In genomic region chr11:117161574-117161973, GRCm38 (mm10) we compare ENCODE assay signal across 26 mouse cellular contexts. TPM values are rescaled to one million over a fixed set of nuclear protein-coding genes. Genes with fewer than 3 reads are reported as not detected.
DNase-seq lines count a peak whose midpoint lies in the region; ATAC-seq lines count a peak whose summit lies in the region.
"Had no signal": no experiment of that assay in that cellular context is flagged by ENCODE, and none has a peak within 500 bp of the region (broad histone marks: within the 10 kb centered on the region; RNA-seq: fewer than 3 reads in every experiment).

No protein-coding gene starts in this region.

- H3K27me3 ChIP-seq in hindbrain, embryonic 10.5 days (ENCODE audit: insufficient read depth, poor library complexity, severe bottlenecking), result no peaks in the 10 kb centered on the region
- no peaks in the 10 kb centered on the region for H3K27me3 ChIP-seq in hindbrain, embryonic 11.5 days (ENCODE audit: control insufficient read depth, insufficient read depth, low read length)
- H3K27me3 ChIP-seq in embryonic facial prominence, embryonic 10.5 days (replicated peaks; ENCODE audit: low read depth, poor library complexity, severe bottlenecking), result peaks cover 7% of the 10 kb centered on the region; the same call in 1 of the 2 replicates
- H3K27me3 ChIP-seq: embryonic facial prominence, embryonic 13.5 days; forebrain, embryonic 13.5 days; hindbrain, embryonic 15.5 days had no signal

- WGBS in hindbrain, embryonic 10.5 days, result 78% methylated on average over 8 of the region's 8 CpGs
- WGBS in hindbrain, embryonic 11.5 days, result 77% methylated on average over 8 of the region's 8 CpGs
- 77% methylated on average over 8 of the region's 8 CpGs for WGBS in embryonic facial prominence, embryonic 10.5 days

- DNase-seq in cerebellum, adult 9-11 months, result peak; percentile 42
- no peak for DNase-seq in cerebellum, postnatal 4 days (ENCODE audit: low spot score in 2 of 2)
- DNase-seq in hindbrain, embryonic 10.5 days (ENCODE audit: low spot score), result no peak
- no peak for DNase-seq in hindbrain, embryonic 11.5 days (ENCODE audit: low spot score)
- DNase-seq in A20 (ENCODE audit: low read depth, low spot score), result peak; percentile 10
- no peak for DNase-seq in embryonic facial prominence, embryonic 10.5 days (ENCODE audit: low spot score)
- no peak for DNase-seq in right cerebral cortex, postnatal 25 days
- DNase-seq: adrenal gland, adult 2 months; adrenal gland, postnatal 25 days; cerebellum, adult 18-20 months; cerebellum, postnatal 10 days; cerebellum, postnatal 36 days; gastrocnemius, postnatal 14 days; heart, adult 2 months; kidney, adult 2 months had no signal

- H3K4me2 ChIP-seq in hindbrain, embryonic 11.5 days (replicated peaks; ENCODE audit: low read depth, low read length), result no peak overlapping the region
- H3K4me2 ChIP-seq: embryonic facial prominence, embryonic 13.5 days; forebrain, embryonic 13.5 days; hindbrain, embryonic 12.5 days; hindbrain, embryonic 15.5 days had no signal

- no peak for ATAC-seq in hindbrain, embryonic 11.5 days (ENCODE audit: low FRiP score)
- no peak for ATAC-seq in megakaryocyte progenitor cell, adult 5-6 weeks (replicated peaks; ENCODE audit: poor library complexity)
- ATAC-seq: CD4-positive, CD25-positive, alpha-beta regulatory T cell, adult 4 months; forebrain, embryonic 13.5 days; forebrain, embryonic 16.5 days; intestine, postnatal 0 days had no signal

- H3K36me3 ChIP-seq in hindbrain, embryonic 10.5 days, result peaks cover 37% of the 10 kb centered on the region
- 0 out of 2 replicates have a peak, but pooled peaks cover 4% of the 10 kb centered on the region for H3K36me3 ChIP-seq in hindbrain, embryonic 11.5 days (ENCODE audit: control insufficient read depth, insufficient read depth, low read length)
- H3K36me3 ChIP-seq in embryonic facial prominence, embryonic 10.5 days (replicated peaks), result peaks cover 37% of the 10 kb centered on the region

- H3K9me3 ChIP-seq in hindbrain, embryonic 10.5 days, result no peaks in the 10 kb centered on the region
- no peaks in the 10 kb centered on the region for H3K9me3 ChIP-seq in hindbrain, embryonic 11.5 days (ENCODE audit: control insufficient read depth, low read length)
- H3K9me3 ChIP-seq in embryonic facial prominence, embryonic 10.5 days, result peaks cover 4% of the 10 kb centered on the region; the same call in 1 of the 2 replicates
- H3K9me3 ChIP-seq: embryonic facial prominence, embryonic 13.5 days; forebrain, embryonic 13.5 days; heart, embryonic 10.5 days; hindbrain, embryonic 12.5 days; hindbrain, embryonic 15.5 days had no signal

- 0 out of 2 replicates have a peak overlapping the region, but pooled peaks have one; percentile 53 for H3K27ac ChIP-seq in hindbrain, embryonic 10.5 days
- no peak overlapping the region for H3K27ac ChIP-seq in hindbrain, embryonic 11.5 days (ENCODE audit: low read depth, low read length)
- H3K27ac ChIP-seq in embryonic facial prominence, embryonic 10.5 days (replicated peaks), result 0 out of 2 replicates have a peak overlapping the region, but pooled peaks have one; percentile 10
- H3K27ac ChIP-seq: embryonic facial prominence, embryonic 13.5 days; forebrain, embryonic 10.5 days; forebrain, embryonic 13.5 days; gastrocnemius, adult 2 months; heart, adult 2 months; heart, embryonic 10.5 days; hindbrain, embryonic 12.5 days; hindbrain, embryonic 15.5 days had no signal

- H3K9ac ChIP-seq in hindbrain, embryonic 11.5 days (ENCODE audit: low read depth, low read length), result no peak overlapping the region
- H3K9ac ChIP-seq: embryonic facial prominence, embryonic 13.5 days; hindbrain, embryonic 12.5 days; hindbrain, embryonic 15.5 days had no signal

- H3K4me3 ChIP-seq in hindbrain, embryonic 10.5 days, result no peak overlapping the region
- no peak overlapping the region for H3K4me3 ChIP-seq in hindbrain, embryonic 11.5 days (ENCODE audit: low read depth, low read length)
- H3K4me3 ChIP-seq in embryonic facial prominence, embryonic 10.5 days, result no peak overlapping the region
- H3K4me3 ChIP-seq: embryonic facial prominence, embryonic 13.5 days; forebrain, embryonic 10.5 days; forebrain, embryonic 13.5 days; gastrocnemius, adult 2 months; heart, adult 2 months; heart, embryonic 10.5 days; hindbrain, embryonic 12.5 days; hindbrain, embryonic 15.5 days had no signal

- H3K4me1 ChIP-seq in hindbrain, embryonic 10.5 days (replicated peaks), result peaks cover 18% of the 10 kb centered on the region
- no peaks in the 10 kb centered on the region for H3K4me1 ChIP-seq in hindbrain, embryonic 11.5 days (replicated peaks; ENCODE audit: control insufficient read depth, insufficient read depth, low read length)
- peaks cover 5% of the 10 kb centered on the region for H3K4me1 ChIP-seq in embryonic facial prominence, embryonic 10.5 days

RNA-seq across cellular contexts. Expression of gene Sept9, which starts 37.9 kb away (rescaled TPM):
- polyA plus RNA-seq in hindbrain, embryonic 10.5 days (2016; fragmentation: Nextera tagmentation; extraction: Ambion mirVana), result 186 and 206 TPM in 2 replicates
- 126 and 141 TPM in 2 replicates for polyA plus RNA-seq in hindbrain, embryonic 11.5 days (2014; fragmentation: Nextera tagmentation; extraction: Ambion mirVana)
- polyA plus RNA-seq in embryonic facial prominence, embryonic 10.5 days (2016; fragmentation: Nextera tagmentation; extraction: Ambion mirVana), result 255 TPM in 2 replicates
- total RNA-seq in megakaryocyte progenitor cell, adult 5-6 weeks (2015), result 73.7 and 81.7 TPM in 2 replicates
- total RNA-seq in megakaryocyte progenitor cell, adult 5-6 weeks (2017), result 140 and 159 TPM in 2 replicates

RNA-seq across cellular contexts. Expression of gene Sec14l1, which starts 46.6 kb away (rescaled TPM):
- polyA plus RNA-seq in hindbrain, embryonic 10.5 days (2016; fragmentation: Nextera tagmentation; extraction: Ambion mirVana), result 57.0 and 58.2 TPM in 2 replicates
- polyA plus RNA-seq in hindbrain, embryonic 11.5 days (2014; fragmentation: Nextera tagmentation; extraction: Ambion mirVana), result 36.7 and 36.9 TPM in 2 replicates
- 50.6 and 51.8 TPM in 2 replicates for polyA plus RNA-seq in embryonic facial prominence, embryonic 10.5 days (2016; fragmentation: Nextera tagmentation; extraction: Ambion mirVana)
- 9.8 and 11.7 TPM in 2 replicates for total RNA-seq in megakaryocyte progenitor cell, adult 5-6 weeks (2015)
- total RNA-seq in megakaryocyte progenitor cell, adult 5-6 weeks (2017), result 11.4 and 12.9 TPM in 2 replicates

Comparison
In these comparisons a context has a peak if more than half of its experiments do, and no peak if none do; other contexts are left out.
1. DNase-seq: peak in cerebellum, adult 9-11 months (single experiment) and A20 (single experiment); none in cerebellum, postnatal 4 days (0 of 2), hindbrain, embryonic 10.5 days (single experiment), hindbrain, embryonic 11.5 days (single experiment), embryonic facial prominence, embryonic 10.5 days (single experiment) and right cerebral cortex, postnatal 25 days (single experiment).